Mouse (Mus musculus) liver, embryonic 13.5 days (tissue): ENCODE results near the gene Ndufa4l2. TPM values are rescaled to one million over a fixed set of nuclear protein-coding genes. Genes with fewer than 3 reads are reported as not detected.
A peak's percentile ranks its signal among the peaks of the same experiment; 100 is the strongest.

Experiments used
- ATAC-seq: fragments of 200-750 bp; cut with Nextera tagmentation; 2 replicates; pipeline ENCODE4 v1.8.0; 2017; ENCODE audit warnings: low read depth, mild to moderate bottlenecking, moderate number of reproducible peaks, moderate library complexity
- DNase-seq: peaks from one replicate; pipeline ENCODE4 v3.0.0; 2022
- H3K27ac ChIP-seq: fragments of 300-500 bp; sonication (generic); 2 replicates; pipeline ENCODE4 v1.5.1; 2015; ENCODE audit warnings: moderate library complexity, mild to moderate bottlenecking, inconsistent platforms
- H3K27me3 ChIP-seq: fragments of 300-500 bp; sonication (generic); 2 replicates; pipeline ENCODE4 v1.6.1; 2015; ENCODE audit warnings: mild to moderate bottlenecking, inconsistent platforms
- H3K36me3 ChIP-seq: fragments of 300-500 bp; sonication (generic); 2 replicates; pipeline ENCODE4 v1.6.1; 2015; ENCODE audit warnings: mild to moderate bottlenecking, inconsistent platforms
- H3K4me1 ChIP-seq: fragments of 300-500 bp; sonication (generic); replicated peaks from 2 replicates; pipeline ENCODE4 v1.6.1; 2015; ENCODE audit warnings: inconsistent platforms
- H3K4me2 ChIP-seq: fragments of 300-500 bp; sonication (generic); 2 replicates; pipeline ENCODE4 v1.6.1; 2015; ENCODE audit warnings: inconsistent platforms, mild to moderate bottlenecking, moderate library complexity
- H3K4me3 ChIP-seq: fragments of 300-500 bp; sonication (generic); replicated peaks from 2 replicates; pipeline ENCODE4 v1.5.1; 2015; ENCODE audit warnings: mild to moderate bottlenecking, inconsistent platforms
- H3K9ac ChIP-seq: fragments of 300-500 bp; sonication (generic); 2 replicates; pipeline ENCODE4 v1.6.1; 2015; ENCODE audit warnings: mild to moderate bottlenecking, inconsistent platforms
- H3K9me3 ChIP-seq: fragments of 300-500 bp; sonication (generic); replicated peaks from 2 replicates; pipeline ENCODE4 v1.6.1; 2016; ENCODE audit warnings: inconsistent platforms
- WGBS: fragments of 180-500 bp; shearing (Covaris S2); methylation state at CpG from one replicate; pipeline ENCODE4 v1.1.7; 2015; ENCODE audit not compliant: insufficient replicate concordance; 5-methylcytosine and 5-hydroxymethylcytosine counted together
- polyA plus RNA-seq: library from polyadenylated mRNA; unstranded; fragments of >200 nt; fragmentation: Nextera tagmentation; extraction: Ambion mirVana; gene quantifications from 2 replicates; pipeline ENCODE4 v1.2.1, GENCODE M21; 2015

Gene Ndufa4l2
- 1.9 and 2.8 TPM in 2 replicates for polyA plus RNA-seq

GRCm38 (mm10) chr10:127514764-127515163, at the start of gene Ndufa4l2:
TSS of gene Ndufa4l2 (plus strand) at chr10:127514967.
- peak within 1 kb of the TSS; percentile 60 for H3K9ac ChIP-seq
- peak within 1 kb of the TSS; percentile 73 for H3K4me2 ChIP-seq
- H3K27me3 ChIP-seq = peaks cover 82% of the 10 kb centered on the region
- DNase-seq (no peak), ATAC-seq (no peak)
- H3K4me1 ChIP-seq = peaks cover 67% of the 10 kb centered on the region
- peak within 1 kb of the TSS; percentile 46 for H3K4me3 ChIP-seq
- no peaks in the 10 kb centered on the region for H3K9me3 ChIP-seq
- H3K36me3 ChIP-seq = peaks cover 30% of the 10 kb centered on the region
- no peak within 1 kb of the TSS for H3K27ac ChIP-seq
- 7% methylated on average over 6 of the region's 6 CpGs for WGBS

GRCm38 (mm10) chr10:127471281-127471988, 43.3 kb upstream of the Ndufa4l2 start:
- H3K36me3 ChIP-seq = peaks cover 44% of the 10 kb centered on the region
- H3K27ac ChIP-seq = no peak overlapping the region; the same call in 1 of the 2 replicates
- DNase-seq (no peak), ATAC-seq (0 out of 2 replicates have a peak, but pooled peaks have one; percentile 26)
- H3K9me3 ChIP-seq = no peaks in the 10 kb centered on the region
- H3K9ac ChIP-seq = no peak overlapping the region
- H3K4me2 ChIP-seq = no peak overlapping the region
- no peaks in the 10 kb centered on the region for H3K27me3 ChIP-seq
- no peak overlapping the region for H3K4me3 ChIP-seq
- peaks cover 13% of the 10 kb centered on the region for H3K4me1 ChIP-seq
- 23% methylated on average over 15 of the region's 15 CpGs for WGBS

- no peaks in the 10 kb centered on the region for H3K9me3 ChIP-seq
- no peak overlapping the region for H3K27ac ChIP-seq
- H3K4me3 ChIP-seq = no peak overlapping the region
- H3K4me2 ChIP-seq = no peak overlapping the region
- H3K27me3 ChIP-seq = no peaks in the 10 kb centered on the region
- H3K9ac ChIP-seq = no peak overlapping the region
- peaks cover 53% of the 10 kb centered on the region for H3K36me3 ChIP-seq
- DNase-seq = no peak
- no peak for ATAC-seq
- H3K4me1 ChIP-seq = peaks cover 13% of the 10 kb centered on the region
- WGBS = 65% methylated on average over 9 of the region's 9 CpGs
Observed at GRCm38 (mm10) chr10:127472722-127473121, 42.0 kb upstream of the Ndufa4l2 start.

GRCm38 (mm10) chr10:127475175-127475574, 39.6 kb upstream of the Ndufa4l2 start:
- Histone ChIP-seq H3K9ac (no peak overlapping the region), H3K4me2 (no peak overlapping the region), H3K4me3 (no peak overlapping the region), H3K36me3 (peaks cover 50% of the 10 kb centered on the region), H3K27ac (no peak overlapping the region), H3K9me3 (no peaks in the 10 kb centered on the region), H3K4me1 (peaks cover 13% of the 10 kb centered on the region), H3K27me3 (no peaks in the 10 kb centered on the region)
- ATAC-seq = no peak
- 91% methylated on average over 4 of the region's 4 CpGs for WGBS
- DNase-seq = no peak

GRCm38 (mm10) chr10:127476541-127476940, 38.2 kb upstream of the Ndufa4l2 start:
- Histone ChIP-seq H3K27me3 (no peaks in the 10 kb centered on the region), H3K4me1 (peaks cover 4% of the 10 kb centered on the region), H3K36me3 (peaks cover 47% of the 10 kb centered on the region), H3K4me3 (no peak overlapping the region), H3K4me2 (no peak overlapping the region), H3K9ac (no peak overlapping the region), H3K27ac (no peak overlapping the region), H3K9me3 (no peaks in the 10 kb centered on the region)
- 77% methylated on average over 3 of the region's 3 CpGs for WGBS
- DNase-seq (no peak), ATAC-seq (no peak)

- ATAC-seq (no peak), DNase-seq (no peak)
- Histone ChIP-seq H3K4me3 (no peak overlapping the region), H3K36me3 (peaks cover 42% of the 10 kb centered on the region), H3K4me1 (no peaks in the 10 kb centered on the region), H3K27me3 (no peaks in the 10 kb centered on the region), H3K9me3 (no peaks in the 10 kb centered on the region), H3K9ac (no peak overlapping the region), H3K27ac (no peak overlapping the region), H3K4me2 (no peak overlapping the region)
- 78% methylated on average over 7 of the region's 7 CpGs for WGBS
Observed at GRCm38 (mm10) chr10:127477301-127477700, 37.5 kb upstream of the Ndufa4l2 start.

GRCm38 (mm10) chr10:127479131-127479530, 35.6 kb upstream of the Ndufa4l2 start:
- H3K4me1 ChIP-seq = no peaks in the 10 kb centered on the region
- WGBS = 88% methylated on average over 4 of the region's 4 CpGs
- peaks cover 36% of the 10 kb centered on the region for H3K36me3 ChIP-seq
- DNase-seq (no peak), ATAC-seq (no peak)
- H3K27me3 ChIP-seq = no peaks in the 10 kb centered on the region
- H3K9me3 ChIP-seq = no peaks in the 10 kb centered on the region
- no peak overlapping the region for H3K4me3 ChIP-seq
- no peak overlapping the region for H3K4me2 ChIP-seq
- no peak overlapping the region for H3K27ac ChIP-seq
- no peak overlapping the region for H3K9ac ChIP-seq

GRCm38 (mm10) chr10:127480833-127481813, 33.6 kb upstream of the Ndufa4l2 start:
- no peak for DNase-seq
- peak; percentile 45; the same call in 1 of the 2 replicates for ATAC-seq
- H3K9me3 ChIP-seq = no peaks in the 10 kb centered on the region
- H3K36me3 ChIP-seq = peaks cover 39% of the 10 kb centered on the region
- H3K27ac ChIP-seq = 0 out of 2 replicates have a peak overlapping the region, but pooled peaks have one; percentile 21
- H3K9ac ChIP-seq = no peak overlapping the region
- no peaks in the 10 kb centered on the region for H3K4me1 ChIP-seq
- H3K4me2 ChIP-seq = no peak overlapping the region
- no peak overlapping the region for H3K4me3 ChIP-seq
- no peaks in the 10 kb centered on the region for H3K27me3 ChIP-seq
- WGBS = 75% methylated on average over 19 of the region's 19 CpGs

GRCm38 (mm10) chr10:127485235-127485634, 29.5 kb upstream of the Ndufa4l2 start:
- no peak for ATAC-seq

GRCm38 (mm10) chr10:127488856-127489255, 25.9 kb upstream of the Ndufa4l2 start:
- peaks cover 88% of the 10 kb centered on the region for H3K36me3 ChIP-seq
- WGBS = 84% methylated on average over 7 of the region's 7 CpGs
- no peak overlapping the region for H3K4me3 ChIP-seq
- H3K4me1 ChIP-seq = no peaks in the 10 kb centered on the region
- no peak for DNase-seq
- H3K27me3 ChIP-seq = no peaks in the 10 kb centered on the region
- no peaks in the 10 kb centered on the region for H3K9me3 ChIP-seq
- no peak overlapping the region for H3K27ac ChIP-seq
- H3K9ac ChIP-seq = no peak overlapping the region
- ATAC-seq = no peak
- no peak overlapping the region for H3K4me2 ChIP-seq

More at GRCm38 (mm10) chr10:127485235-127485634, 29.5 kb upstream of the Ndufa4l2 start:
- DNase-seq = no peak
- H3K4me1 ChIP-seq = no peaks in the 10 kb centered on the region
- H3K4me2 ChIP-seq = no peak overlapping the region
- H3K36me3 ChIP-seq = peaks cover 56% of the 10 kb centered on the region
- no peak overlapping the region for H3K27ac ChIP-seq
- H3K9me3 ChIP-seq = no peaks in the 10 kb centered on the region
- H3K9ac ChIP-seq = no peak overlapping the region
- no peaks in the 10 kb centered on the region for H3K27me3 ChIP-seq
- H3K4me3 ChIP-seq = no peak overlapping the region
- 80% methylated on average over 10 of the region's 10 CpGs for WGBS
